Mouse (Mus musculus) myocyte (in vitro differentiated cells): ENCODE data around the gene Uqcr11. TPM values are rescaled to one million over a fixed set of nuclear protein-coding genes. Genes with fewer than 3 reads are reported as not detected.

Experiments
- H3K27me3 ChIP-seq: one replicate; pipeline ENCODE4 v1.6.1; 2011; ENCODE audit not compliant: control insufficient read depth, insufficient read depth, insufficient read length
- H3K36me3 ChIP-seq: one replicate; pipeline ENCODE4 v1.6.1; 2011; ENCODE audit not compliant: control insufficient read depth, insufficient read depth
- H3K4me2 ChIP-seq: one replicate; pipeline ENCODE4 v1.6.1; 2011; ENCODE audit warnings: low read depth, control low read depth
- H3K4me3 ChIP-seq: one replicate; pipeline ENCODE4 v1.5.1; 2011; ENCODE audit warnings: mild to moderate bottlenecking, control low read depth, moderate library complexity
- H3K79me2 ChIP-seq: one replicate; pipeline ENCODE4 v1.6.1; 2011; ENCODE audit not compliant: control insufficient read depth, insufficient read depth
- H3ac ChIP-seq: one replicate; pipeline ENCODE4 v1.6.1; 2011; ENCODE audit not compliant: control insufficient read depth, insufficient read length
- CEBPB ChIP-seq: IDR thresholded peaks from 2 replicates; pipeline ENCODE4 v1.6.1; 2011; ENCODE audit warnings: mild to moderate bottlenecking, moderate library complexity; ENCODE audit not compliant: poor library complexity, insufficient read depth, severe bottlenecking
- E2F4 ChIP-seq: IDR thresholded peaks from one replicate; pipeline ENCODE4 v1.6.1; 2011; ENCODE audit warnings: mild to moderate bottlenecking, control low read depth, moderate library complexity; ENCODE audit not compliant: insufficient read depth
- MAX ChIP-seq: IDR thresholded peaks from one replicate; pipeline ENCODE4 v1.6.1; 2011; ENCODE audit warnings: low read depth, mild to moderate bottlenecking, control low read depth
- MYOD1 ChIP-seq, 3 experiments: IDR thresholded peaks; one replicate each; pipeline ENCODE4 v1.6.1; 2011; ENCODE audit warnings: control low read depth in 2 of 3, low read depth in 2 of 3, mild to moderate bottlenecking in 2 of 3, moderate library complexity in 1 of 3; ENCODE audit not compliant: insufficient read length in 2 of 3, control insufficient read depth in 1 of 3
- MYOG ChIP-seq, 3 experiments: IDR thresholded peaks; one replicate each; pipeline ENCODE4 v1.6.1; 2011; ENCODE audit warnings: control low read depth in 2 of 3, low read depth in 2 of 3, mild to moderate bottlenecking in 2 of 3; ENCODE audit not compliant: insufficient read length in 2 of 3, control insufficient read depth in 1 of 3, insufficient read depth in 1 of 3
- POLR2A ChIP-seq: IDR thresholded peaks from one replicate; pipeline ENCODE4 v1.6.1; 2011; ENCODE audit warnings: low read depth, mild to moderate bottlenecking, control low read depth, moderate library complexity; ENCODE audit not compliant: insufficient read length
- POLR2AphosphoS2 ChIP-seq: IDR thresholded peaks from one replicate; pipeline ENCODE4 v1.6.1; 2011; ENCODE audit warnings: low read depth, control low read depth; ENCODE audit not compliant: insufficient read length
- REST ChIP-seq: IDR thresholded peaks from one replicate; pipeline ENCODE4 v1.6.1; 2011; ENCODE audit warnings: mild to moderate bottlenecking, control low read depth, moderate library complexity; ENCODE audit not compliant: insufficient read depth, insufficient read length
- SRF ChIP-seq: IDR thresholded peaks from one replicate; pipeline ENCODE4 v1.6.1; 2011; ENCODE audit warnings: low read depth; ENCODE audit not compliant: control insufficient read depth, insufficient read length
- TCF12 ChIP-seq: IDR thresholded peaks from one replicate; pipeline ENCODE4 v1.6.1; 2011; ENCODE audit warnings: mild to moderate bottlenecking, control low read depth; ENCODE audit not compliant: poor library complexity, insufficient read depth, severe bottlenecking
- TCF3 ChIP-seq: IDR thresholded peaks from one replicate; pipeline ENCODE4 v1.6.1; 2011; ENCODE audit warnings: low read depth, control low read depth; ENCODE audit not compliant: insufficient read length
- USF1 ChIP-seq: IDR thresholded peaks from one replicate; pipeline ENCODE4 v1.6.1; 2011; ENCODE audit warnings: low read depth, mild to moderate bottlenecking, control low read depth, moderate library complexity
- polyA plus RNA-seq: library from polyadenylated mRNA; unstranded; fragments of >200 nt; fragmentation: generic; extraction: Trizol; gene quantifications from one replicate; pipeline ENCODE4 v1.2.1, GENCODE M21; 2012; ENCODE audit warnings: missing spikeins

The Uqcr11 gene
- polyA plus RNA-seq, 1 experiment: 1,247 TPM

- Histone ChIP-seq H3K4me2 (peak overlapping the region; percentile 53), H3K36me3 (no peaks in the 10 kb centered on the region), H3K27me3 (no peaks in the 10 kb centered on the region), H3ac (no peak overlapping the region), H3K4me3 (no peak overlapping the region), H3K79me2 (peaks cover 26% of the 10 kb centered on the region)
- no peak for TF ChIP-seq MYOD1 (IDR thresholded peaks at IDR 0.05; ENCODE audit: control insufficient read depth in 1 of 3, insufficient read length in 2 of 3, low read depth in 2 of 3)
- TF ChIP-seq REST: no peak
- peak in 1 of 3 experiments; percentile 28 for TF ChIP-seq MYOG (IDR thresholded peaks at IDR 0.05; ENCODE audit: control insufficient read depth in 1 of 3, insufficient read depth in 1 of 3, insufficient read length in 2 of 3, low read depth in 2 of 3)
- TF ChIP-seq POLR2A: no peak
- TF ChIP-seq TCF12: no peak
- TF ChIP-seq E2F4: no peak
- no peak for TF ChIP-seq USF1
Measured at GRCm38 (mm10) chr10:80435764-80436163, 29.1 kb upstream of the Uqcr11 start.

DNA sequence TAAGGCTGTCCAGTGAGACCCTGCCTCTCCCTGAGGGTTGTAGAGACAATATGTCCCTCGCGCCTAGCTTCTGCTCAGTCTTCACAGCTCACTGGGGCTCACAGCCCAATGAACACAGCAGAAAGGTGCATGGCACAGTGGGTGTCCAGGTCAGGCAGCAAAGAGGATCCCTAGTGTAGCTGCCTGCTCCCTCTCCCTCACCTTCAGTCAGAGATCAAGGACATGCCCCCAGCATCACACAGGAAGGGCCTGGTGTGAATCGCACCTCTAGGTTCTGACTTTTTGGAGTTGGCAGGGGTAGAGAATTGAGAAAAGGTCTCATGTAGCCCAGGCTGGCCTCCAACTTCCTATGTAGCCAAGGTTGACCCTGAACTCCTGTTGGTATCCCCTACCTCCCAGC is 28.2 kb upstream of the Uqcr11 start:
- Histone ChIP-seq H3K4me2 (no peak overlapping the region), H3K4me3 (peak overlapping the region; percentile 70), H3ac (no peak overlapping the region), H3K36me3 (no peaks in the 10 kb centered on the region), H3K79me2 (peaks cover 26% of the 10 kb centered on the region), H3K27me3 (no peaks in the 10 kb centered on the region)
- TF ChIP-seq REST: no peak
- no peak for TF ChIP-seq MYOG (IDR thresholded peaks at IDR 0.05; ENCODE audit: control insufficient read depth in 1 of 3, insufficient read depth in 1 of 3, insufficient read length in 2 of 3, low read depth in 2 of 3)
- no peak for TF ChIP-seq POLR2AphosphoS2

DNA sequence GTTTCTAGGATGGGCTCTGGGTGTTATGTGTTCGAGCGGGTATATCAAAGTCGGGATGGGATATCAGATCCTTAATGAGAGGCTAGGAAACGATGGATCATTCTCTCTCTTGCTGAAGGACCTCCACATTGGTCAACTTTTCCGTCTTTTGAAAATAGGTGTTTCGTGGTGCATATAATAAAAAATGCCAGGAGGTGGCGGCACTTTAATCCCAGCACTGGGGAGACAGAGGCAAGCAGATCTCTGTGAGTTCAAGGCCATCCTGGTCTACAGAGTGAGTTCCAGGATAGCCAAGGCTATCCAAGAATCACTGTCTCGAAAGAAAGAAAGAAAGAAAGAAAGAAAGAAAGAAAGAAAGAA is 27.6 kb upstream of the Uqcr11 start:
- TF ChIP-seq POLR2A (no peak), E2F4 (no peak), USF1 (no peak), TCF12 (no peak), TCF3 (no peak), POLR2AphosphoS2 (no peak)
- Histone ChIP-seq H3ac (no peak overlapping the region), H3K79me2 (peaks cover 32% of the 10 kb centered on the region), H3K4me2 (peak overlapping the region; percentile 30), H3K27me3 (no peaks in the 10 kb centered on the region), H3K4me3 (peak overlapping the region; percentile 70), H3K36me3 (no peaks in the 10 kb centered on the region)

- TF ChIP-seq SRF (peak; percentile 32), TCF3 (no peak), CEBPB (0 out of 2 replicates have a peak, but pooled peaks have one; percentile 21), POLR2A (peak; percentile 78), MAX (no peak), TCF12 (no peak), MYOG (IDR thresholded peaks at IDR 0.05; ENCODE audit: control insufficient read depth in 1 of 3, insufficient read depth in 1 of 3, insufficient read length in 2 of 3, low read depth in 2 of 3) (peak in 1 of 3 experiments; percentile 7), USF1 (no peak), POLR2AphosphoS2 (peak; percentile 40), E2F4 (peak; percentile 39), MYOD1 (IDR thresholded peaks at IDR 0.05; ENCODE audit: control insufficient read depth in 1 of 3, insufficient read length in 2 of 3, low read depth in 2 of 3) (peak in 1 of 3 experiments; percentile 3), REST (no peak)
- peaks cover 1% of the 10 kb centered on the region for H3K36me3 ChIP-seq
- H3K4me2 ChIP-seq: peak within 1 kb of the TSS; percentile 97
Measured at GRCm38 (mm10) chr10:80433513-80434232, 27.0 kb upstream of the Uqcr11 start, which contains the start of gene Tcf3. Gene Tcf3 (minus strand): TSS chr10:80433647.

GRCm38 (mm10) chr10:80432936-80433512 is 26.4 kb upstream of the Uqcr11 start:
- TF ChIP-seq SRF: no peak
- TF ChIP-seq POLR2AphosphoS2: no peak
- no peak for TF ChIP-seq E2F4
- no peak for TF ChIP-seq MAX
- no peak for TF ChIP-seq USF1
- TF ChIP-seq REST: no peak
- no peak for TF ChIP-seq CEBPB
- no peak for TF ChIP-seq MYOG (IDR thresholded peaks at IDR 0.05; ENCODE audit: control insufficient read depth in 1 of 3, insufficient read depth in 1 of 3, insufficient read length in 2 of 3, low read depth in 2 of 3)
- no peak for TF ChIP-seq TCF3
- TF ChIP-seq TCF12: no peak
- Histone ChIP-seq H3K27me3 (no peaks in the 10 kb centered on the region), H3ac (peak overlapping the region; percentile 78), H3K4me2 (peak overlapping the region; percentile 97), H3K36me3 (peaks cover 7% of the 10 kb centered on the region), H3K4me3 (peak overlapping the region; percentile 70), H3K79me2 (peaks cover 32% of the 10 kb centered on the region)

More at GRCm38 (mm10) chr10:80433513-80434232, 27.0 kb upstream of the Uqcr11 start, which contains the start of gene Tcf3:
- Histone ChIP-seq H3K27me3 (no peaks in the 10 kb centered on the region), H3K4me3 (peak within 1 kb of the TSS; percentile 70), H3K79me2 (peaks cover 32% of the 10 kb centered on the region), H3ac (peak within 1 kb of the TSS; percentile 78)
